Mouse (Mus musculus) neural tube, embryonic 13.5 days (tissue): ENCODE results near the gene Adamts15. TPM values are rescaled to one million over a fixed set of nuclear protein-coding genes. Genes with fewer than 3 reads are reported as not detected.

Experiments used
- ATAC-seq: fragments of 200-750 bp; cut with Nextera tagmentation; 2 replicates; pipeline ENCODE4 v1.8.0; 2017; ENCODE audit warnings: low read depth, mild to moderate bottlenecking, moderate TSS enrichment, moderate library complexity
- H3K27ac ChIP-seq: fragments of 300-500 bp; sonication (generic); replicated peaks from 2 replicates; pipeline ENCODE4 v1.5.1; 2015; ENCODE audit warnings: moderate library complexity, mild to moderate bottlenecking, inconsistent platforms
- H3K27me3 ChIP-seq: fragments of 300-500 bp; sonication (generic); 2 replicates; pipeline ENCODE4 v1.6.1; 2015; ENCODE audit warnings: mild to moderate bottlenecking, inconsistent platforms
- H3K36me3 ChIP-seq: fragments of 300-500 bp; sonication (generic); 2 replicates; pipeline ENCODE4 v1.6.1; 2015; ENCODE audit warnings: mild to moderate bottlenecking, inconsistent platforms
- H3K4me1 ChIP-seq: fragments of 300-500 bp; sonication (generic); replicated peaks from 2 replicates; pipeline ENCODE4 v1.6.1; 2015; ENCODE audit warnings: inconsistent platforms
- H3K4me2 ChIP-seq: fragments of 300-500 bp; sonication (generic); 2 replicates; pipeline ENCODE4 v1.6.1; 2015; ENCODE audit warnings: inconsistent platforms, mild to moderate bottlenecking, moderate library complexity
- H3K4me3 ChIP-seq: fragments of 300-500 bp; sonication (generic); 2 replicates; pipeline ENCODE4 v1.5.1; 2015; ENCODE audit warnings: mild to moderate bottlenecking, inconsistent platforms
- H3K9ac ChIP-seq: fragments of 300-500 bp; sonication (generic); 2 replicates; pipeline ENCODE4 v1.6.1; 2015; ENCODE audit warnings: moderate library complexity, mild to moderate bottlenecking, inconsistent platforms
- H3K9me3 ChIP-seq: fragments of 300-500 bp; sonication (generic); 2 replicates; pipeline ENCODE4 v1.6.1; 2016; ENCODE audit warnings: inconsistent platforms
- WGBS: fragments of 180-500 bp; shearing (Covaris S2); methylation state at CpG from one replicate; pipeline ENCODE4 v1.1.7; 2015; 5-methylcytosine and 5-hydroxymethylcytosine counted together
- polyA plus RNA-seq: library from polyadenylated mRNA; unstranded; fragments of >200 nt; fragmentation: Nextera tagmentation; extraction: Ambion mirVana; gene quantifications from 2 replicates; pipeline ENCODE4 v1.2.1, GENCODE M21; 2015

Gene Adamts15
- polyA plus RNA-seq, 1 experiment from 2014 or later, result 8.8 TPM

DNA sequence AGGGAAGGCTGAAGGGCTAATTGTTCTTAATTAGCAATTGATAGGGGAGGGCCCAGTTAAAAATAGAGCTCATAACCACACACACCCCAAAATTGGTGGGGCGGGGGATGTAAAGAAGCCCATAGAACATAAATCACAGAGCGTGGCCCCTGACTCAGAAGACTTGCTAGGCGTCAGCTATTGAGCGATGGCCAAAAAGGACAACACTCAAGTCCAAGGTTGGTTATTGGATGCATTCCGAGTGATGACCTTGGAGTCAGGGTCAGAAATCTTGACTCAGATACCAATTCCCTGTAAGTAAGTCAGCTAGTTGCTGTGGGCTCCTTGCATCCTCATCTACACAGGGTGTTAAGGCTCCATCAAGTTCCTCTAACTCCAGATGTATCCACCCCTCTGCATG lies 19.0 kb downstream of the Adamts15 start:
- no peak overlapping the region for H3K4me2 ChIP-seq

GRCm38 (mm10) chr9:30902641-30903040 lies 19.6 kb downstream of the Adamts15 start:
- H3K4me2 ChIP-seq, result no peak overlapping the region
- H3K4me3 ChIP-seq, result no peak overlapping the region
- H3K36me3 ChIP-seq, result no peaks in the 10 kb centered on the region
- ATAC-seq, result no peak
- 96% methylated on average over 7 of the region's 7 CpGs for WGBS
- no peak overlapping the region for H3K27ac ChIP-seq
- no peaks in the 10 kb centered on the region for H3K9me3 ChIP-seq
- H3K9ac ChIP-seq, result no peak overlapping the region
- no peaks in the 10 kb centered on the region for H3K27me3 ChIP-seq
- no peaks in the 10 kb centered on the region for H3K4me1 ChIP-seq

More for the DNA sequence above, 19.0 kb downstream of the Adamts15 start:
- no peak overlapping the region for H3K9ac ChIP-seq
- ATAC-seq, result no peak
- H3K9me3 ChIP-seq, result no peaks in the 10 kb centered on the region
- no peaks in the 10 kb centered on the region for H3K27me3 ChIP-seq
- no peaks in the 10 kb centered on the region for H3K36me3 ChIP-seq
- H3K27ac ChIP-seq, result no peak overlapping the region
- no peaks in the 10 kb centered on the region for H3K4me1 ChIP-seq
- H3K4me3 ChIP-seq, result no peak overlapping the region
- 96% methylated on average over 5 of the region's 5 CpGs for WGBS

- Histone ChIP-seq H3K36me3 (no peaks in the 10 kb centered on the region), H3K4me3 (no peak overlapping the region), H3K9me3 (no peaks in the 10 kb centered on the region), H3K9ac (no peak overlapping the region), H3K4me1 (no peaks in the 10 kb centered on the region; the same call in 1 of the 2 replicates), H3K27me3 (no peaks in the 10 kb centered on the region), H3K27ac (no peak overlapping the region), H3K4me2 (no peak overlapping the region)
- no peak for ATAC-seq
- WGBS, result 96% methylated on average over 19 of the region's 19 CpGs
These were observed 20.1 kb downstream of the Adamts15 start for GRCm38 (mm10) chr9:30902152-30902551.

DNA sequence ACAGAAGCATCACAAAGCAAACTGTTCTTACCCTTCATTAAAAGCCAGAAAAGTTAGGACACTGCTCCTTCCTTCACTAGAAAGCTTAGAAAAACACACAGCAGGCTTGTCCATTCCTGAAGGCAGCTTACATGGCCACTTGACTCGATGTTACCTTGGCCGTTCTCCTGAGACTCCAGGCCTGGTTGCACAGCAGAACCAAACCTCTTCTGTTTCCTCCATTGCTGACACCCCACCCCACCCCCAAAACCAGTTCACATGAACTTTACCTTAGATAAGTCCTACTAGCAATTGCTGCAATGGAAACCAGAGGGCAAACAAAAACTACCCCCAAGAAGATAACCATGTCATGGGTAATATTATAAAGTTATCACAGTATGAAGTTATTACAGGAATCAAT lies 25.1 kb downstream of the Adamts15 start:
- 83% methylated on average over 2 of the region's 2 CpGs for whole genome bisulfite sequencing
- Histone ChIP-seq H3K27ac (no peak overlapping the region), H3K4me2 (no peak overlapping the region), H3K9me3 (no peaks in the 10 kb centered on the region), H3K27me3 (no peaks in the 10 kb centered on the region), H3K36me3 (no peaks in the 10 kb centered on the region), H3K4me3 (no peak overlapping the region), H3K4me1 (peaks cover 10% of the 10 kb centered on the region), H3K9ac (no peak overlapping the region)
- no peak for ATAC-seq

GRCm38 (mm10) chr9:30896752-30897151 lies 25.5 kb downstream of the Adamts15 start:
- Histone ChIP-seq H3K9me3 (no peaks in the 10 kb centered on the region), H3K27me3 (no peaks in the 10 kb centered on the region), H3K4me2 (no peak overlapping the region), H3K4me1 (peaks cover 10% of the 10 kb centered on the region), H3K36me3 (no peaks in the 10 kb centered on the region), H3K4me3 (no peak overlapping the region), H3K9ac (no peak overlapping the region), H3K27ac (no peak overlapping the region)
- 70% methylated on average over 5 of the region's 5 CpGs for WGBS
- no peak for ATAC-seq

DNA sequence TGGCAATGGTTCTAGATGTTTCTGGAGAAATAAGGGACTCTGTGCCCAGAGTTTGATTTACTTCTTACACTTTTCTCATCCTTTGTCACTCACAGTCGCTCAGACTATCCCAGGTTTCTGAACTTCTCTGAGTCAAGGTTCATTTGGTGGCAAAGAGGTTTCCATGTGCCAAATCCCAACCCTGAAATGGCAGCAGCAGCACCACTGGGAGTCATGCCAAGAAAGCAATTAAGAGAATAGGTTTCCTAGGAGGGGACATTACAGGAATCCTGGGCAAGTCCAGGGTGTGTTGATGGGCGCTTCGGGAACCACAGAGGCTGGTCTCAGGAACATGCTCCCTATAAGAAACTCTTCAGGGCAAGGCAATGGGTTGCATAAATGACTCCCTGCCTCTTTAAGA lies 26.6 kb downstream of the Adamts15 start:
- no peaks in the 10 kb centered on the region for H3K27me3 ChIP-seq
- ATAC-seq, result no peak

DNA sequence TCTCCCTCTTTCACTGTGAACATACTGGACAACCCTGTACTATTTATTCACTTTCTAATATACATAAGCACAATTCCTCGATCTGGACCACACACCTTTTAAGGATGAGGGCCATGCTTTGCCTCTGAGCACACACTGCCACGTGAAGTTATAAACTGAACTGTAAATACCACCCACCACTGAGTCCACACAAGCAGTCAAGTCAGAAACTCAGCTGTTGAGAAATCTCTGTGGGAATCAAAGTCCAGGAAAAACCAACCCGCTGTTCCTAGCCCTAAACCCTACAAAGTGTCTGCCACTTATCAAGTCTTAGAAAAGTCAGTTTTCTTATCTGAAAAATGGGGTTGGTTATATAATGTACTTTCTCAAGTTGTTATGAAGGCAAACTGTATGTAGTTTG lies 36.0 kb downstream of the Adamts15 start:
- Histone ChIP-seq H3K36me3 (no peaks in the 10 kb centered on the region), H3K4me1 (no peaks in the 10 kb centered on the region), H3K27me3 (no peaks in the 10 kb centered on the region), H3K9ac (no peak overlapping the region), H3K4me2 (no peak overlapping the region), H3K9me3 (no peaks in the 10 kb centered on the region), H3K4me3 (no peak overlapping the region), H3K27ac (no peak overlapping the region)
- ATAC-seq, result no peak
- WGBS, result 82% methylated on average over 3 of the region's 3 CpGs

More for the DNA sequence above, 26.6 kb downstream of the Adamts15 start:
- H3K27ac ChIP-seq, result no peak overlapping the region
- no peaks in the 10 kb centered on the region for H3K36me3 ChIP-seq
- H3K4me1 ChIP-seq, result peaks cover 10% of the 10 kb centered on the region
- WGBS, result 70% methylated on average over 3 of the region's 3 CpGs
- H3K9me3 ChIP-seq, result no peaks in the 10 kb centered on the region
- H3K9ac ChIP-seq, result no peak overlapping the region
- H3K4me2 ChIP-seq, result no peak overlapping the region
- H3K4me3 ChIP-seq, result no peak overlapping the region

- H3K27me3 ChIP-seq, result no peaks in the 10 kb centered on the region
- H3K4me3 ChIP-seq, result no peak overlapping the region
- 88% methylated on average over 9 of the region's 9 CpGs for WGBS
- ATAC-seq, result no peak
- H3K4me2 ChIP-seq, result no peak overlapping the region
- no peaks in the 10 kb centered on the region for H3K36me3 ChIP-seq
- no peaks in the 10 kb centered on the region for H3K9me3 ChIP-seq
- H3K9ac ChIP-seq, result no peak overlapping the region
- H3K27ac ChIP-seq, result no peak overlapping the region
- H3K4me1 ChIP-seq, result no peaks in the 10 kb centered on the region
These were observed 41.7 kb downstream of the Adamts15 start for GRCm38 (mm10) chr9:30880553-30880952.

DNA sequence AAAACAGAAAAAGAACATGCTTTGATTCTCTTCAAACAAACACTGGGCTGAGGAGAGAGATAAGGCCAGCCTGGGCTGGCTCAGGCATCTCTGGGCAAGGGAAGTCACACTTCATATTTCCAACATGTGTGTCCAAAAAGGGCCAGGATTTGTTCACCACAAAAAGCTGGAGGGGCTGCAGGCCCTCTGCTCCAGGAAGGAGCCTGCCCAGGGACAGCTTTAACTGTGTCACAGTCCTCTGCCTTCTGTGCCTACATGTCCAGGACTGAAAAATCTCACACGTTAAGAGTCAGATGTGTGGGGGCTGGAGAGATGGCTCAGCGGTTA lies 42.3 kb downstream of the Adamts15 start:
- ATAC-seq, result no peak
- H3K27me3 ChIP-seq, result no peaks in the 10 kb centered on the region
- no peaks in the 10 kb centered on the region for H3K4me1 ChIP-seq

GRCm38 (mm10) chr9:30879248-30879946 lies 42.9 kb downstream of the Adamts15 start:
- Histone ChIP-seq H3K27me3 (no peaks in the 10 kb centered on the region), H3K9me3 (no peaks in the 10 kb centered on the region), H3K4me3 (no peak overlapping the region), H3K4me1 (no peaks in the 10 kb centered on the region), H3K27ac (no peak overlapping the region), H3K9ac (no peak overlapping the region), H3K36me3 (no peaks in the 10 kb centered on the region), H3K4me2 (no peak overlapping the region)
- 88% methylated on average over 7 of the region's 7 CpGs for WGBS
- ATAC-seq, result no peak

More for the DNA sequence above, 42.3 kb downstream of the Adamts15 start:
- Histone ChIP-seq H3K36me3 (no peaks in the 10 kb centered on the region), H3K27ac (no peak overlapping the region), H3K9me3 (no peaks in the 10 kb centered on the region), H3K4me3 (no peak overlapping the region), H3K4me2 (no peak overlapping the region), H3K9ac (no peak overlapping the region)
- 88% methylated on average over 2 of the region's 2 CpGs for WGBS

GRCm38 (mm10) chr9:30876552-30876951 lies 45.7 kb downstream of the Adamts15 start:
- Histone ChIP-seq H3K4me3 (no peak overlapping the region), H3K4me2 (no peak overlapping the region), H3K9ac (no peak overlapping the region), H3K36me3 (no peaks in the 10 kb centered on the region), H3K27ac (no peak overlapping the region), H3K27me3 (no peaks in the 10 kb centered on the region), H3K4me1 (no peaks in the 10 kb centered on the region), H3K9me3 (no peaks in the 10 kb centered on the region)
- ATAC-seq, result no peak
- 86% methylated on average over 3 of the region's 3 CpGs for WGBS

DNA sequence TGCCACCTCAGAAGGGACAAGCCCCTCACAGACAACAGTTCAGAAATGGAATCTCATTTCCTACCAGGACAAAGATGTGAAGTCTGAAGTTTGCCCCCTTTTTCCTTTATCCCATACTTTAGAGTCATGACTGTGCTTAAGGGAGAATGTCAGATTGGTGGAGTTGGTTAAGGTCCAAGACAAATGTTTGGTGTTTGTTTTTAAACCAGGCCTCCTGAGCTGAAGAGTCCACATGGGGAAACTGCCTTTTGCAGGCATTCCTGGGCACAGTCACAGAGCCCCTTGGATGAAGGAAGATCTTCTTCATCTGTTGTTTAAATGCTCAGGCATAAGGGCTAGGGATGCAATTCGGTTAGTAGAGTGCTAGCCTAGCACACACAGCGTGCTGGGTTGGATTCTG lies 66.4 kb downstream of the Adamts15 start:
- Histone ChIP-seq H3K4me3 (no peak overlapping the region), H3K4me2 (no peak overlapping the region), H3K27me3 (no peaks in the 10 kb centered on the region), H3K4me1 (no peaks in the 10 kb centered on the region), H3K9ac (no peak overlapping the region), H3K9me3 (no peaks in the 10 kb centered on the region), H3K27ac (no peak overlapping the region), H3K36me3 (no peaks in the 10 kb centered on the region)
- WGBS, result 83% methylated on average over 2 of the region's 2 CpGs
- ATAC-seq, result no peak

DNA sequence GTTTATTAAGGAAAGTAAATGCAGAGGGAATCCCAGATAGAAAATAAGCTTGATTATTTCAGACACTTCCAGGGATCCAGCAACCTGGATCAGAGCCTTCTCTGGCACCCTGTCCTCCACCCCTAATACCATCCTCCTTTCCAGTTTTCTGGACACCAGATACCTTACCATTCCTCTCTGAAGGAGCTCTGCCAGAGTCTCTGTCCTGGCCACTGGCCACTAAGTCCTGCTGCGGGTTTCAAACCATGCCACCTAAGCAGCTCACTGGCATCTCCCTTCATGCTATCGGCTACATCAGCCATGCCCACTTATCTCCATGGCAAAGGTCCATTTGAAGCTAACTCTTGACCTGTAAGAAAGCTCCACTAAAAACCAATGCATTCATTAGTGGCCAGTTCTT lies 70.4 kb downstream of the Adamts15 start:
- H3K4me2 ChIP-seq, result no peak overlapping the region
- H3K27ac ChIP-seq, result no peak overlapping the region
- no peaks in the 10 kb centered on the region for H3K27me3 ChIP-seq
- no peaks in the 10 kb centered on the region for H3K9me3 ChIP-seq
- 94% methylated on average over 2 of the region's 2 CpGs for WGBS
- H3K36me3 ChIP-seq, result no peaks in the 10 kb centered on the region
- no peak for ATAC-seq
- no peak overlapping the region for H3K9ac ChIP-seq
- no peaks in the 10 kb centered on the region for H3K4me1 ChIP-seq
- no peak overlapping the region for H3K4me3 ChIP-seq
